Mouse (Mus musculus): ENCODE results near the gene Scd4. TPM values are rescaled to one million over a fixed set of nuclear protein-coding genes. Genes with fewer than 3 reads are reported as not detected.

Gene Scd4
- polyA plus RNA-seq, 1 experiment: 2.7 TPM

- Histone ChIP-seq H3K27ac (ENCODE audit: control insufficient read depth, insufficient read depth, low read length) (no peak overlapping the region), H3K4me1 (replicated peaks; ENCODE audit: control insufficient read depth, insufficient read depth, low read length) (peaks cover 42% of the 10 kb centered on the region)
- 80% methylated on average over 6 of the region's 6 CpGs for WGBS
Measured at GRCm38 (mm10) chr19:44299902-44300301, 33.0 kb upstream of the Scd4 start.

GRCm38 (mm10) chr19:44300520-44300919 is 32.4 kb upstream of the Scd4 start:
- WGBS: 59% methylated on average over 7 of the region's 7 CpGs
- H3K4me3 ChIP-seq (ENCODE audit: control insufficient read depth, insufficient read depth, low read length): no peak overlapping the region
- no peak for DNase-seq
- no peaks in the 10 kb centered on the region for H3K27me3 ChIP-seq (ENCODE audit: control insufficient read depth, insufficient read depth, low read length)
- no peak for TF ChIP-seq CTCF (IDR thresholded peaks at IDR 0.05; ENCODE audit: borderline replicate concordance, control insufficient read depth, extremely low read depth, insufficient read depth, low read length, poor library complexity)
- no peak for TF ChIP-seq POLR2A (IDR thresholded peaks at IDR 0.05; ENCODE audit: control insufficient read depth, extremely low read depth, insufficient read depth, low read length, poor library complexity)
- H3K4me1 ChIP-seq (replicated peaks; ENCODE audit: control insufficient read depth, insufficient read depth, low read length): peaks cover 40% of the 10 kb centered on the region
- peaks cover 93% of the 10 kb centered on the region for H3K36me3 ChIP-seq (ENCODE audit: control insufficient read depth, insufficient read depth, low read length)
- no peak overlapping the region for H3K27ac ChIP-seq (ENCODE audit: control insufficient read depth, insufficient read depth, low read length)

More at GRCm38 (mm10) chr19:44299902-44300301, 33.0 kb upstream of the Scd4 start:
- Histone ChIP-seq H3K27me3 (ENCODE audit: control insufficient read depth, insufficient read depth, low read length) (no peaks in the 10 kb centered on the region), H3K4me3 (ENCODE audit: control insufficient read depth, insufficient read depth, low read length) (no peak overlapping the region), H3K36me3 (ENCODE audit: control insufficient read depth, insufficient read depth, low read length) (peaks cover 87% of the 10 kb centered on the region)
- no peak for TF ChIP-seq CTCF (IDR thresholded peaks at IDR 0.05; ENCODE audit: borderline replicate concordance, control insufficient read depth, extremely low read depth, insufficient read depth, low read length, poor library complexity)
- no peak for DNase-seq

DNA sequence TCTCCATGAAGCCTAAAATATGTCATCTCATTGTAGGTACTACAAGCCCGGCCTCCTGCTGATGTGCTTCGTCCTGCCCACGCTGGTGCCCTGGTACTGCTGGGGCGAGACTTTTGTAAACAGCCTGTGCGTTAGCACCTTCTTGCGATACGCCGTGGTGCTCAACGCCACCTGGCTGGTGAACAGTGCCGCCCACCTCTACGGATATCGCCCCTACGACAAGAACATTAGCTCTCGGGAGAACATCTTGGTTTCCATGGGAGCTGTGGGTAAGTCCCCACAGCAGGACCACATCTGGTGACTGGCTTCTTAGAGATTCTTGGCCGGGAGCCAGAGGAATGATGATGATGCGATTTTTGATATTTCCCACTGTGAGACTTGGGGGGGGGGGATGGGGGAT is 31.7 kb upstream of the Scd4 start:
- Histone ChIP-seq H3K4me1 (replicated peaks; ENCODE audit: control insufficient read depth, insufficient read depth, low read length) (peaks cover 40% of the 10 kb centered on the region), H3K36me3 (ENCODE audit: control insufficient read depth, insufficient read depth, low read length) (peaks cover 99% of the 10 kb centered on the region), H3K27me3 (ENCODE audit: control insufficient read depth, insufficient read depth, low read length) (no peaks in the 10 kb centered on the region), H3K4me3 (ENCODE audit: control insufficient read depth, insufficient read depth, low read length) (no peak overlapping the region), H3K27ac (ENCODE audit: control insufficient read depth, insufficient read depth, low read length) (no peak overlapping the region)
- DNase-seq: no peak
- TF ChIP-seq CTCF (IDR thresholded peaks at IDR 0.05; ENCODE audit: borderline replicate concordance, control insufficient read depth, extremely low read depth, insufficient read depth, low read length, poor library complexity): no peak
- TF ChIP-seq POLR2A (IDR thresholded peaks at IDR 0.05; ENCODE audit: control insufficient read depth, extremely low read depth, insufficient read depth, low read length, poor library complexity): no peak
- 61% methylated on average over 16 of the region's 16 CpGs for WGBS

- TF ChIP-seq POLR2A (IDR thresholded peaks at IDR 0.05; ENCODE audit: control insufficient read depth, extremely low read depth, insufficient read depth, low read length, poor library complexity) (no peak), CTCF (IDR thresholded peaks at IDR 0.05; ENCODE audit: borderline replicate concordance, control insufficient read depth, extremely low read depth, insufficient read depth, low read length, poor library complexity) (no peak)
- Histone ChIP-seq H3K27ac (ENCODE audit: control insufficient read depth, insufficient read depth, low read length) (no peak overlapping the region), H3K4me3 (ENCODE audit: control insufficient read depth, insufficient read depth, low read length) (no peak overlapping the region), H3K27me3 (ENCODE audit: control insufficient read depth, insufficient read depth, low read length) (no peaks in the 10 kb centered on the region), H3K36me3 (ENCODE audit: control insufficient read depth, insufficient read depth, low read length) (peaks cover 99% of the 10 kb centered on the region), H3K4me1 (replicated peaks; ENCODE audit: control insufficient read depth, insufficient read depth, low read length) (peaks cover 37% of the 10 kb centered on the region)
- no peak for DNase-seq
- WGBS: 64% methylated on average over 9 of the region's 9 CpGs
Measured at GRCm38 (mm10) chr19:44301671-44302305, 31.1 kb upstream of the Scd4 start.

- no peak overlapping the region for H3K27ac ChIP-seq (ENCODE audit: control insufficient read depth, insufficient read depth, low read length)
- H3K4me3 ChIP-seq (ENCODE audit: control insufficient read depth, insufficient read depth, low read length): no peak overlapping the region
- H3K27me3 ChIP-seq (ENCODE audit: control insufficient read depth, insufficient read depth, low read length): no peaks in the 10 kb centered on the region
- TF ChIP-seq CTCF (IDR thresholded peaks at IDR 0.05; ENCODE audit: borderline replicate concordance, control insufficient read depth, extremely low read depth, insufficient read depth, low read length, poor library complexity) (no peak), POLR2A (IDR thresholded peaks at IDR 0.05; ENCODE audit: control insufficient read depth, extremely low read depth, insufficient read depth, low read length, poor library complexity) (no peak)
- WGBS: 91% methylated on average over 11 of the region's 11 CpGs
- H3K4me1 ChIP-seq (replicated peaks; ENCODE audit: control insufficient read depth, insufficient read depth, low read length): peaks cover 28% of the 10 kb centered on the region
- peaks cover 97% of the 10 kb centered on the region for H3K36me3 ChIP-seq (ENCODE audit: control insufficient read depth, insufficient read depth, low read length)
- DNase-seq: no peak
Measured at GRCm38 (mm10) chr19:44302901-44303300, 30.0 kb upstream of the Scd4 start.

- peaks cover 97% of the 10 kb centered on the region for H3K36me3 ChIP-seq (ENCODE audit: control insufficient read depth, insufficient read depth, low read length)
- TF ChIP-seq CTCF (IDR thresholded peaks at IDR 0.05; ENCODE audit: borderline replicate concordance, control insufficient read depth, extremely low read depth, insufficient read depth, low read length, poor library complexity): no peak
- no peak for TF ChIP-seq POLR2A (IDR thresholded peaks at IDR 0.05; ENCODE audit: control insufficient read depth, extremely low read depth, insufficient read depth, low read length, poor library complexity)
- peaks cover 22% of the 10 kb centered on the region for H3K4me1 ChIP-seq (replicated peaks; ENCODE audit: control insufficient read depth, insufficient read depth, low read length)
- WGBS: 89% methylated on average over 8 of the region's 8 CpGs
- H3K27me3 ChIP-seq (ENCODE audit: control insufficient read depth, insufficient read depth, low read length): no peaks in the 10 kb centered on the region
- no peak for DNase-seq
- no peak overlapping the region for H3K27ac ChIP-seq (ENCODE audit: control insufficient read depth, insufficient read depth, low read length)
- no peak overlapping the region for H3K4me3 ChIP-seq (ENCODE audit: control insufficient read depth, insufficient read depth, low read length)
Measured at GRCm38 (mm10) chr19:44303502-44303901, 29.4 kb upstream of the Scd4 start.

- TF ChIP-seq CTCF (IDR thresholded peaks at IDR 0.05; ENCODE audit: borderline replicate concordance, control insufficient read depth, extremely low read depth, insufficient read depth, low read length, poor library complexity) (no peak), POLR2A (IDR thresholded peaks at IDR 0.05; ENCODE audit: control insufficient read depth, extremely low read depth, insufficient read depth, low read length, poor library complexity) (no peak)
- no peaks in the 10 kb centered on the region for H3K27me3 ChIP-seq (ENCODE audit: control insufficient read depth, insufficient read depth, low read length)
- H3K27ac ChIP-seq (ENCODE audit: control insufficient read depth, insufficient read depth, low read length): no peak overlapping the region
- peaks cover 13% of the 10 kb centered on the region for H3K4me1 ChIP-seq (replicated peaks; ENCODE audit: control insufficient read depth, insufficient read depth, low read length)
- H3K36me3 ChIP-seq (ENCODE audit: control insufficient read depth, insufficient read depth, low read length): peaks cover 94% of the 10 kb centered on the region
- no peak overlapping the region for H3K4me3 ChIP-seq (ENCODE audit: control insufficient read depth, insufficient read depth, low read length)
- WGBS: 92% methylated on average over 10 of the region's 10 CpGs
- no peak for DNase-seq
Measured at GRCm38 (mm10) chr19:44304419-44304818, 28.5 kb upstream of the Scd4 start.
